Mouse (Mus musculus) adrenal gland (tissue): ENCODE measurements around the gene Perm1.

ENCODE experiments used
- intact Hi-C: fragments of 180-260 bp; cut with DNase I; formaldehyde crosslinking; loops from one replicate; pipeline ENCODE4 v1.15.1; 2025

Gene Perm1

DNA sequence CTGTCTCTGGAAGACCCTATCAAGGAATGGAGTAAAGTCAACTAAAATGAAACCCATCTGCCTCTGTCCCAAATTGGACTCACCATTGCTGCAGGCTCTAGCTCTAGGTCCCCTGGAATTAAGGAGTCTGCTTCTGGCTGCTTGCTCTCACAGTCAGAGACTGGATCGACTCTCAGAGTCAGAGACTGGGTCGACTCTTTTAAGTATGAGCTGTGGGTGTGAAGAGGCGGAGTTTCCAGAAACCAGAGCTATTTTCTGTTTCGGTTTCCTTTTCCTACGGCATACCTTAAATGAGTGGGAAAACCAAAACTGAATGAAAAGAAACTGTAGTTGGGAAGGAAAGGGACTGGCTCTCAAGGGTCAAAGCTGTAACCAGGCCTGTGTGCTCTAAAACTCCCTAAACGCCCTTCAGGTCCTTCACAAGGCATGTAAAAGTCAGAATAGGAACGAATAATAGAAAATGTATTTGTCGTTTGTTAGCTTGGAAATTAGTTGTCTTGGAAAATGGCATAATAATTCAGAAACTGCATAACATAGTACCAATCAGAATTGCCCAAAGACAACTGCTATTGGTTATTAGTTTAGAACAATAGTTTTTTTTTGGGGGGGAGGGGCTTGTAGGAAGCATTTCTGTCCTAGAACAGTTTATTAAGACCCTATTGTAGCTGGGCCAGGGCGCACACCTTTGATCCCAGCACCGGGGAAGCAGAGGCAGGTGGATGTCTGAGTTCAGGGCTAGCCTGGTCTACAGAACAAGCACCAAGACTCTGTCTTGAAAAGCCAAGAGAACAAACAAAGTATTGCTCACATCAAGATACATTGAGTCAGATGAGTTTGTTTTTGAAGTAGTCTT lies 14.8 kb upstream of the Perm1 start, which contains the start of gene Isg15:
Isg15 (minus strand) TSS at position 196 of the 853 bp plus-strand sequence.
- intact Hi-C loops, result no loop called here

DNA sequence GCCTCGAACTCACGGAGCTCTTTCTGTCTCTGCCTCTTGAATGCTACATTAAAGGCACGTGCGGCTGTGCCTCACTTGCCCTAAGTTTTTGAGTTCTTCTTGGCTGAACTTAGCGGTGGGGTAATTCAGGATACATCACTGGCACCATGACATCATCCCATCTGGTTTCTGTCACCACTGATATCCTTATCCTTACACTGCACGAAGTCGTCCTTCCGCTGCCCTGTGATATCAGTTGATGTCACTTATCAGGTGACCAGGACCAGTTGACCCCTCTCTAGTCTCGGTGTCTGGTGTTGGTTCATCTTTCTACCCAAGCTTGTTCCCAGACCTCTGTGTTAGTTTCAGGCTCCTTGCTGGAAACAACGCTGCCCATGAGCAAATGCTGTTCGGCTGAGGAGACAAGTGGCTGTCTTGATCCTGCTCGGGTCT lies 13.2 kb upstream of the Perm1 start:
- intact Hi-C loops, result no loop called here

DNA sequence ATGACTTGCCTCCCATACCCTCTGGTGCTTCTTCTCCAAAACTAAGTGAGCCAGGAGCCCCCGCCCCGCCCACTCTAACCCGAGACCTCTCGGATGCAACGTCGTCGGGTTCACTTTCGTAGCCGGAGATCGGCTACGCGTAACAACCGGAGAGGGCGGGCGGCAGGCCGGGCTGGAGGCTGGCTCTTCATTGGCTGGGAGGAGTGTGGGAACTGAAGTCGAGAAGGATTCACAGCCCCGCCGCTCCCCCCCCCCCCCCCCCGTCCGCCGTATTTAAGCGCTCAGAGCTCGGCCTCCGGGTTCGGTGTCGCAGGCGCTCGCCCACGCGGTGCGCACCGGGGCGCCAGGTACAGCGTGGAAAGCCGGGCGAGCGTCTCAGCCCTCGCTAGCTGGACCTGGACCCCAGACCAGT lies 12.7 kb upstream of the Perm1 start, which contains the start of gene AW011738:
AW011738 (plus strand) TSS at position 304 of the 412 bp plus-strand sequence.
- intact Hi-C loops, result no loop called here

DNA sequence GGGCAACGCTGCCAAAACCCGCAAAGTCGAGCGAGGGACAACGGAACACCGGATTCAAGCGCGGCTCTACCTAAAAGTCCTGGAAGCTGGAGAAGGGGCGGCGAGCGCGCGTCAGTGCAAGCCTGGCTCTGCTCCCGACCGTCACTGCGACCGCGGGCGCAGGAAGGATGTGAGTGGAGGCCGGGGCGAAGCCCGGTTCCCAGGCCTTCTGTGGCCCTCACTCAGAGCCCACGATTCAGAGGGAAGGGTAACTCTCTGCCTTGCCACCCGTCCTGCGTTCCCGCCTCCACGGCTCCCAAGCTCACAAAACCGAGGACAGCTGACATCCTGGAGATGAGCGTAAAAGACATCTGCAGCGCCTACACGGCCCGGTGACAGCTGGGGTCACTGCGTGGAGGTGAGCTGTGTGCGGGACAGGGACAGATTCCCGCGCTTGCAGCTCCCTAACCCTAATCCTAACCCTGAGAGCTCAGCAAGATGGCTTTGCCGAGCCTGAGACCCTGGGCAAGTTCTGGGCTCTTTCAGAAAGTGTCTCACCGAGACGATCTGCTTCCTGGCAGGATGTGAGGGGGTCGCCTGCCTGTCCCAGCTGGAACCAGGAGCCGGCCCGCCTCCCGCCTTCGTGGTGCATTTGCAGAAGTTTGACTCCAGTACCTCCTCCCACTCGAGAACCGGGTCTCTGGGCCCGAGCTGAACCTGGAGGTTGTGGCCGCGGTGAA lies 12.1 kb upstream of the Perm1 start:
- intact Hi-C loops, result no loop called here

DNA sequence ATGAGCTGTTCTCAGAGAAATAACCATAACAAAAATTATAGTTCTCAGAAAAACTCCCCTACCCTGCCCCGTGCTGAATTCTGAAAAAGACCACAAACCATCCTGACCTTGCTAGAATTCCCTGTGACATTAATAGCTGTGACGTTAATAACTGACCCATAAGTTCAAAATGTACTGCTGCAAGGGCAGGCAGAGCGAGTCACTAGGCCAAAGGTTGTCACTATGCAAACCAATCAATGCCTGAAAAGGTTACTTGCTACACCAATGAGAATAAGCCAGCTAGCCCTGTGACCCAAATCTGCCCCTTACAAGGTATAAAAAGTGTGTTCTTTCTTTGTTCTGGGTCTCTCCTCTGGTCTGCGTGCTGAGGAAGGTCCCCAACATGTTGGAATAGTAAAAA lies 6.8 kb upstream of the Perm1 start:
- intact Hi-C loops, result no loop called here

DNA sequence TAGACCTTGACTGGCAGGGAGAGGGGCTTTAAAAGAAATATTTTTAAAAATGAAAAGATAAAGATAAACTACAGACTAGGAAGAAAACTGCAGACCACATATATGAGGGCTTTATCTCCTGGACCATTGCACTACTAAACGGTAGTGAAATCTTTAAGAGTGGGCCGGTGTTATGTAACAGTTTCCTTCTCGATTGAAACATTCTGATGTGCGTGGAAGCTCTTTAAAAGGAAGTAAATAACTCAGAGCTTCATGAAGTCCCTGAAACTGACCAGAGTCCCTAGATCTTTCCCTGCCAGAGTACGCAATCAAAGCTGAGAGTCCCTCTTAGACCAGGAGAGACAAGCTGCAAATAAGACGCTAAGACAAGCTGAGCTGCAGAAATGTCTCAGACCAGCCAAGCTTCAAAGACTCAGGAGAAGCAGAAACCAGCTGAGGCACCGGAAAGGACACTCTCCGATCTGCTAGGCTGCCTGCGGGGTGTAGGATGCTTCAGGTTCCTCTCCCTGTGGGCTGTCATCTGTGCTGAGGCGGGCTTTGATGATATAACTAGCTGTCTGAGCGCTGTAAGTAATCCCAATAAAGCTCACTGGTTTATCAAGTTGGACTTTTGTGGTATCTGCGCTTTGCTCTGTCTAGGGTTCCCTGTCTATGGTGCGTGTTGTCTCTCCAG lies 5.6 kb upstream of the Perm1 start:
- intact Hi-C loops, result no loop called here

DNA sequence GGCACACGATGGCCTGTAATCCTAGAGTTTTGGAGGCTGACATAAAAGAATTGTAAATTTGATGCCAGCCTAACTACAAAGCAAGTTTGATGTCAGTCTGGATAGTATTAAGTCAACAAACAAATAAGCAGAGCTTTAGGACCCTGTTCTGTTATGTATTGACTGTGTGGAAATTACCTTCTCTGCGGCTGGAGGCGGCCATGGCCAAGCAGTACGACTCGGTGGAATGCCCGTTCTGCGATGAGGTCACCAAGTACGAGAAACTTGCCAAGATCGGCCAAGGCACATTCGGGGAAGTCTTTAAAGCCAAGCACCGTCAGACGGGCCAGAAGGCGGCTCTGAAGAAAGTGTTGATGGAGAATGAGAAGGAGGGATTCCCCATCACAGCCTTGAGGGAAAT lies 2.5 kb upstream of the Perm1 start:
- intact Hi-C loops, result no loop called here

DNA sequence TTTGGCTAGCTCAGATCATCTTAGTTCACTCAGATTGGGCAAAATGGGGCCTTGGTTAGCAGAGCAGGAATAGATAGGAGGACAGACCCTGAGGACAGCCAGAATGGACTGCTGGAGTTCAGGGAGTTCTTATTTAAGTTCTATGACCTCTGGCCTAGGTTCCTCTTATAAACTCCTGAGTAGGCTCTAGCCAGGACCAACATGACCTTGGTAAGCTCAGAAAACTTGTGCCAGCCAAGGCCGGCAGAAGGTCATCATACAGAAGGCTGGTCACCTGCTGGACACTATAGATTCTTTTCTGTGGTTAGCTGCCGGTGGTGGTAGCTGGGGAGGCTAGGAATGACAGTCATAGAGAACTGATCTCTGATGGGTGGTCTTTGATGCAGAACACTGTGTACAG lies 528 bp downstream of the Perm1 start:
- intact Hi-C loops, result no loop called here

DNA sequence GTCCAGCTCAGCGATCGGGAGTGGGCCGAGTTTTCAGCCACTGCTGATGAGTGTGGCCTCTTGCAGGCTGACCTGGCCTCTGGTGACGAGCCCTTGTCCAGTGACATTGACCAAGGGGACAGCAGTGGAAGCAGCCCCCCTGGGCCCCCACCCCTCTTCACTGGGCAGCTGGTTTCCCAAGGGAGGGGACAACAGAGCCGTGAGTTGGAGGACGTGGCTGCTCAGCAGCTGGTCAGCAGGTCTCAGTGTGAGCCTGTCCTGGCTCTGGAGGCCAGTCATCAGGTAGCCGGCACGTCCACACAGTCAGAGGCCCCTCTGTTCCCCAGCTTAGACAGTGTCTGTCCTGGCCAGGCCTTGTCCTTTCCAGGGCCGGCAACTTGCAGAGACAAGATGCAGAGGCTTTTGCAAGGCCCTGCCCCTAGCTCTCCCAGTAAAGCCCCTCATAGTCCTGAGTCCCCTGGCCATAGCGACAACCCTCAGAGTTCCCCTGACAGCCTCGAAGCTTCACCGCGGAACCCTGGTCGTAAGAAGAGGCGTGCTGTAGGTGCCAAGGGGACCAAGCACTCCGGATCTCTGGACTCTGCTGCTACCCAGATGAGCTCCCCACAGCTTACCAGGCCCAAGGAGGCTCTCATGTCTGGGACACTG lies 1.5 kb downstream of the Perm1 start:
- intact Hi-C loops, result no loop called here

DNA sequence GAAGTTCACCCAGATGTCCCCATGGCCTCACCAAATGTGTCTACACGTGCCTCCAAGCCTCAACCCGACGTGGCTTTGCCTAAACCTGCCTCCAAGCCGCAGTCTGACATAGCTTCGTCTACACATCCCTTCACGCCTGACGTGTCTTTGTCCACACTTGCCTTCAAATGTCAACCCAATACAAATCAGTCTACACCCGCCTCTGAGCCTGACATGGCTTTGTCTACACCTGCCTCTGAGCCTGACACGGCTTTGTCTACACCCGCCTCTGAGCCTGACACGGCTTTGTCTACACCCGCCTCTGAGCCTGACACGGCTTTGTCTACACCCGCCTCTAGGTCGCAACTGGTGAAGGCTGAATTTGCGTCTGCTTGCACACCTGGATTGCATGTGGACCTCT lies 2.2 kb downstream of the Perm1 start:
- intact Hi-C loops, result no loop called here

DNA sequence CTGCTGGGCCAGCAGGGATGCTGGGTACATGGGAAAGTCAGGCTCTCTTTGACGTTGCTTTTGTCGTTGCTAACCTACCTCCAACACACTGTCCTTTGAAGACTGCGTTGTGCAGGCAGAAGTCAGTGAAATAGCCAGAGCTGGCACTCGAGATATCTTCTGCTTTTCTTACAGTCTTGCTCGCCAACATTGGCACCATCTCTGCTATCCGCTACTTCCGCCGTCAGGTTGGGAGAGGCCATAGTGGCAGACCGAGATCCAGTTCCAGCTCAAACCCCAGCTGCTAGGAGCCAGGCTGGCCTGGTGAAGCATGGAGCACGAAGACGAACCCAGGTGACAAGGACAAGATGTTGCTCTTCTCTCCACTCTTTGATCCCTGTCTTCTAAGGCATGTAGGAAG lies 4.3 kb downstream of the Perm1 start:
- intact Hi-C loops, result no loop called here

DNA sequence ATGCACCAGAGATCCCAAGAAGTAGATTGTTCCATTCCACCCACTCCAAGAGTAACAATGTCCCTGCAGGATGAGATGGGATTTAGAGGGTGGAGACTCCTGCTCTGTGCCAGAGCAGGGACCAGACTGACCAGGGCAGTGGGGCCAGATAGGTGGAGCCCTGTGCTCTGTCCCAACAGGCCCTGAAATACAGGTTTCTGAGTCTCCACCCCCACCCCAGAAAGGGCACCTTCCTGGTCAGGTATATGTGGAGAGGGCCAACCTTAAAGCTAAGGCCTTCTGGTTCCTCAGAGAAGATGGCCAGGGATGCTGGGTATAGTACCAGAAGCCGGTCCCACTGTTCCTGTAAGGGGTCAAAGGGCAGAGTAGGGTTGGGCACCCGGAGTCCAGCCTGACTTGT lies 8.6 kb downstream of the Perm1 start:
- intact Hi-C loops, result no loop called here

DNA sequence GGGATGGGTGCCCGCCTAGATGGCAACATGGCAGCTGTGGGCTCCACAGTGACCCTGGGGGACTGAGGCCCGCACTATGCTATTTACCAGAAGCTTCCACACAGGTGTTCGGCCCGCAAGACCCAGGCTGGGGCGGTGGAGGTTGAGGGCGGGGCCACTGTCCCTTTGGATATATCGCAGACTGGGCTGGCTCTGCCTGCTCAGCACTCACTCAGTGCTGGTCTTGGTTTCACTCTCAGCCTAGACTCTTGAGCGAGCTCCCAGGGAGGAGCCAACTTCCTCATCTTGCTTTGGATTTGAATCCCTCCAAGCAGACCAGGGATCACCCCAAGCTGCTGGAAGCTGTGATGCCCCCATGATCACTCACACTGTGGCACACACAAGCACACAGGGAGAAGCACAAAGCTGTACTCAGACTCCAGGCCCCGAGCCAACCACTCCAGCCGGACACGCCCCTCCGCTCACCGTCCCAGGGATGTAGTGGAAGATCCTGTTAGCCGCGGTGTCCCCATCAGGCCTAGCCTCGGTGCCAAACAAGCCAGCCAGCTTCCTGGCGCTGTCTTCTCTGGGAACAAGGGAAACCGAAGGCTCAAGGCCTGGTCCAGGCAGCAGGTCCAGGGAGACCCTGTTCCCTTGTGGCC lies 12.2 kb downstream of the Perm1 start:
- intact Hi-C loops, result no loop called here

DNA sequence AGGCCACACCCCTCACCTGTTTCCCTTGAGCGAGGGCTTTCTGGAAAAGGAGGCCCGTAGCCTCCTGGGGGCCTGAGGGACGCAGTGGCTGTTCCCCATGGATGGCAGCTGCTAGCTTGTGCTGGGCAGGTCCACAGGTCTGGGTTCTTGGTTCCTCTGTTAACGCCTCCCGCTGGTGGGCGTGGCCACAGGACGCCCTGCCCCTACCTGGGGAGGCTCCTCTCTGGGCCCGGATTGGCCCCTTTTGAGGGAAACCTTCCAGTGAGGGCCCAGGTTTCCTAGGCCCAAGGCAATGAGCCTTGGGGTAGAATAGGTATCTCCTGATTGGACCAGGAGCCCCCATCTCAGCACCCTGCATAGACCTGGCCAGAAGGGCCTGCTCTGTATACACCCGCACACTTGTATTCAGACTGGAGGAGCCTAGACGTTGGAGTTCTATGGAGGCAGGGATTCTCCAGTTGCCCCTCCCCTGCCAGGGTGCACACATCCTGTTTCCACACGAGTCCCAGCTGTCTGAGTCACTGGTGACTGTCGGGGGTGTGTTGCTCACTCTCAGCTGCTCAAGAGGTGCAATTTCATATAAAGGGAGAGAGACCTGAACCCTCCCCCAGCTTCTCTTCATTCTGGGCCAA lies 12.8 kb downstream of the Perm1 start:
- intact Hi-C loops, result no loop called here

DNA sequence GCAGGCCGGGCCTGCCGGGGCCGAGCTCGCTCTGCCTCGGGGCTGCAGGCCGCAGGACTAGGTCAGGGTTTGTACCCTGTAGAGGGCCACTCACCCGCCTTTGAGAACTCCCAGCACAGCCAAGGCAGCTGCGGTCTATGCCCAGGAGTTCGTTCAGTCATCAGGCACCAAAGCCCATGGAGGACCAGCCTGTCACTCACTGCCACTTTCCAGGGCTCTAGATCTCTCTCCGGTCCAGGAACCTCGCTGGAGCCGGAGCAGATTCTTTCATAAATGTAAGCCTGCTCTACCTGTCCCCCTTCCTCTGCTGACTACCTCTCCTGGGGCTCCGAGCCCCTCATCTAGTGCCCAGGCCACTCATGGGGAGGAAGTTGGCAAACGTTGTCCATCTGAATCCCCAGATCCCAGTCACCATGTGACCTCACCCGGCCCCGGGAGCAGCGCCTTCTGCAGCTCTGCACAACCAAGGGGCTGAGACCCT lies 18.4 kb downstream of the Perm1 start:
- intact Hi-C loops, result no loop called here

DNA sequence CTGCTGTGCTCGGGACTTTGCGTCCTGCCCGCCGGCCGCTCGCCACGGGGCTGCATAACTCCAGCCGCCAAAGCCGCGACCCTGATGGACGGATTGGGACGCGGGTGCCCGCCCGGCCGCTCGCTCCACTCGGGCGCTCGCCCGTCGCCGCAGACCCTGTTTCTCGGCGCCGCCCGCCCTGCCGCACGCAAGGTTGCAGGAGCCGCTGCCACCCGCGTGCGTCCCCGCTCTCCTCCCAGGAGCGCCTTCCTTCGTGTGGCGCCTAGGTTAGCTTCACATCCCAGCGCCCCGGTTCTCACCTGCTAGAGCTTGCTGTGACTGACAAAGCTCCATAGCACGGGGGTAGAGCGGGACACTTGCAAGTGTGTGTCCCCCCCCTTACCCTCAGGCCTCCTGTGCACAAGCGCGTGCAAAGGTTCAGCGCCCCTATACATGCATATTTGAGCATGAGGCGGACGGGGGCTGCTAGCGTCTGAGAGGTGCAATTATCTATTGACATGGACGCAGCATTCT lies 19.1 kb downstream of the Perm1 start, which contains the start of gene Plekhn1:
Plekhn1 (minus strand) TSS at position 157 of the 513 bp plus-strand sequence.
- intact Hi-C loops, result no loop called here

DNA sequence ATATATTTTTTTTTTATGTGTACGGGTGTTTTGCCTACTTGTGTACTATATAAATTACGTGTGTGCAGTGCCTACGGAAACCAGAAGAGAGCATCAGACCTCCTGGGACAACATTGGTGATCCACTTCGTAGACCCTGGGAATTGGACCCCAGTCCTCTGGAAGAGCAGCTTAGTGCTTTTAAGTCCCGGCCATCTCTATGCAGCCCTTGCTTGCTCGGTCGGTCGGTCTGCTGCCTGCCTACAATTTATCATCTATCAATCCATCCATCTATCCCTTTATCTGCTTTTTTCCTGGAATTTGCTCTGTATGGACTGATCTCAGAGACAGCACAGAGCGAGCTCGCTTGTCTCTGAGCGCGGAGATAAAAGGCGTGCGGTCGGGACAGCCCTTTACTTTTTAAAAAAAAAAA lies 19.7 kb downstream of the Perm1 start:
- intact Hi-C loops, result no loop called here

DNA sequence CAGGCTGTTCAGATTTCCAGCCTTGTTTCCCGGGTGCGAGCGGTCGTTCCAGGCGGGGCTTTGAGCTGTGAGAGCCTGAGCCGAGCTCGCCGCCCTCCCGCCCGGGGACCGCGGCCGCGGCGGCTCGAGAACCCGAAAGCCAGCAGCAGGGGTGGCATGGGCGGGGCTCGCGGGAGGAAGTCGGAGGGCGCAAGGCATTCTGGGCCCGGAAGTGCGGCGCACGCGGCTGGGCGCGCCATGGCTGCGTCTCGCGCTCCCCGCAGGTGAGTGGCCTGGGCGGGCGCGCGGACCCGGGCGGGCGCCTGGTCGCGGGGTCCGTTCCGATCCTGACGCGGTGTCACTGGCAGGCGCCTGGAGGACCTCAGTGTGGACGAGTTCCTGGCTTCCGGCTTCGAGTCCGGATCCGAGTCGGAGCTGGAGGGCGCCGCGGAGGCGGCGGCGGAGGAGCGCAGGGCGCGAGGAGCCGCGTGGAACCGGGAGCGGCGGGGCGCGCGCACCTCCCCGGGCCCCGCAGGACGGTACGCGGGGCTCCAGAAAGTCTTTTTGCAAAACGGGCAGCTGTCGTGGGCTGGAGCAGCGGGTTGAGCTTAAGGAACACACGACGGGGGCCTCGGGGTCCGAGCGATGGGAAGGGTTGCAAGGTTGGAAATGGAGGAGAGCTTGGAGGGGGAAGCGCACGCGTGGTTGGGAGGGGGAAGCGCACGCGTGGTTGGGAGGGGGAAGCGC lies 20.3 kb downstream of the Perm1 start, which contains the start of gene Noc2l:
Noc2l (plus strand) TSS at position 203 of the 726 bp plus-strand sequence.
- intact Hi-C loops, result no loop called here
